Mouse (Mus musculus) midbrain, embryonic 11.5 days (tissue): Measurements from ENCODE around the gene Gm42688. TPM values are rescaled to one million over a fixed set of nuclear protein-coding genes. Genes with fewer than 3 reads are reported as not detected.

Experiments
- ATAC-seq: fragments of 200-750 bp; cut with Nextera tagmentation; 2 replicates; pipeline ENCODE4 v1.8.0; 2017; ENCODE audit warnings: moderate TSS enrichment, moderate library complexity; ENCODE audit not compliant: low FRiP score
- DNase-seq: peaks from one replicate; pipeline ENCODE4 v3.0.0; 2015; ENCODE audit warnings: low spot score; ENCODE audit errors: missing footprints
- H3K27ac ChIP-seq: fragments of 300-500 bp; sonication (generic); 2 replicates; pipeline ENCODE4 v1.5.1; 2014; ENCODE audit warnings: low read depth, low read length
- H3K27me3 ChIP-seq: fragments of 300-500 bp; sonication (generic); 2 replicates; pipeline ENCODE4 v1.6.1; 2014; ENCODE audit warnings: mild to moderate bottlenecking, low read length, moderate library complexity, mixed read lengths; ENCODE audit not compliant: control insufficient read depth, insufficient read depth
- H3K36me3 ChIP-seq: fragments of 300-500 bp; sonication (generic); 2 replicates; pipeline ENCODE4 v1.6.1; 2014; ENCODE audit warnings: mild to moderate bottlenecking, low read length, moderate library complexity, mixed read lengths; ENCODE audit not compliant: control insufficient read depth, insufficient read depth
- H3K4me1 ChIP-seq: fragments of 300-500 bp; sonication (generic); 2 replicates; pipeline ENCODE4 v1.6.1; 2014; ENCODE audit warnings: low read length; ENCODE audit not compliant: control insufficient read depth, insufficient read depth
- H3K4me2 ChIP-seq: fragments of 300-500 bp; sonication (generic); 2 replicates; pipeline ENCODE4 v1.6.1; 2014; ENCODE audit warnings: mild to moderate bottlenecking, moderate library complexity
- H3K4me3 ChIP-seq: fragments of 300-500 bp; sonication (generic); 2 replicates; pipeline ENCODE4 v1.5.1; 2014; ENCODE audit warnings: low read depth, low read length
- H3K9ac ChIP-seq: fragments of 300-500 bp; sonication (generic); 2 replicates; pipeline ENCODE4 v1.6.1; 2014; ENCODE audit warnings: low read length
- H3K9me3 ChIP-seq: fragments of 300-500 bp; sonication (generic); 2 replicates; pipeline ENCODE4 v1.6.1; 2016; ENCODE audit warnings: low read length; ENCODE audit not compliant: control insufficient read depth
- WGBS: fragments of 180-500 bp; shearing (Covaris S2); extraction: QIAGEN DNeasy Blood & Tissue Kit; methylation state at CpG from one replicate; pipeline ENCODE4 v1.1.7; 2014; 5-methylcytosine and 5-hydroxymethylcytosine counted together
- polyA plus RNA-seq: library from polyadenylated mRNA; unstranded; fragments of >200 nt; fragmentation: Nextera tagmentation; extraction: Ambion mirVana; gene quantifications from 2 replicates; pipeline ENCODE4 v1.2.1, GENCODE M21; 2014

Gene Gm42688
- polyA plus RNA-seq, 1 experiment from 2014 or later = 2.3 TPM

DNA sequence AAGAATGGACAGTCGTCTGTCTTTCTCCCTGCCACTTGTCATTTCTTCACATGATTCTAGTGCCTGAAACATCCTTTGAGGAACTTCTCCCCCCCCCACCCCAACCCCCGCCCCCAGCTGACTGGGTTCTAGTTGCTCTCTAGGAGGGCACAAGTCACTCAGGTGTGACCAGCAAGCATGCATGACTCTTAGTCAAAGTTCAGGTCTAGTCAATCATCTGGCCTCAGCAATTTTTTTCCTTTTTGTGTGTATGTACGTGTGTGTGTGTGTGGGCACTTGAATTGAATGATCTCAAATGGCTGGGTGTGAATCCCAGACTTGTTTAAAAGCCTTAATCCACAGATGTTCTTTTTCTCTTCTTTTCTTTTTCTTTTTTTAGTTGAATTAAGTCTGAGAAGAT is 32.8 kb downstream of the Gm42688 start:
- ATAC-seq (no peak), DNase-seq (no peak)
- Histone ChIP-seq H3K9ac (no peak overlapping the region), H3K36me3 (no peaks in the 10 kb centered on the region), H3K4me3 (no peak overlapping the region), H3K9me3 (no peaks in the 10 kb centered on the region), H3K27me3 (peaks cover 7% of the 10 kb centered on the region), H3K4me2 (no peak overlapping the region), H3K27ac (no peak overlapping the region), H3K4me1 (peaks cover 32% of the 10 kb centered on the region)
- WGBS = 60% methylated on average over 3 of the region's 3 CpGs

DNA sequence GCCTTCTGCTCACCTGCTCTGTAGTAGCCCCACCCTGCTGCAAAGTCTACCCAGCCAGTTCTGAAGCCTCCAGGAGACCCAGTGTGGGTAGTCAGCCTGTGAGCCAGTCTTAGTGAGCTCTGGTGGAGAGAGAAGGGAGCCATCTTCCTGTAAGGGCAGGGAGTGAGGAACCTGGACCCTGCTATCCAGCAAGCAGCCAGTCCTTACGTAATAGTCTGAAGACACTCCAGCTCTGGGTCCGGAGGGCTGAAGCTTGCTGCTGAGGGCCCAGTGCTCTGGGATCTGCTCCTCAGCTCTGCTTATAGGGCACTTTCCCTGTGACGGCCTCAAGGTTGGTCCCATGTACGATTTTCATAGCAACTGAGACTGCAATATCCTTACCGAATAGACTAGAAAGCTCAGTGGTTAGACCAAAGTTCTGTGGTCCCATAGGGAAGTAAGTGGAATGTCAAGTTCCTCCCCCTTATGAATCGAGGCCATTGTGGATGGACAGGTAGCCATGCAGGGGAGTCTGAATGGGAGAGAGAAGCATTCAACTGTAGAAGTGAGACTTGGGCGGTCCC is 33.6 kb downstream of the Gm42688 start, which contains the start of gene Rtkn:
Gene Rtkn, plus strand, starts transcription at position 513 of the 563 bp plus-strand sequence.
- peaks cover 7% of the 10 kb centered on the region for H3K27me3 ChIP-seq
- H3K4me3 ChIP-seq = peak within 1 kb of the TSS; percentile 26
- ATAC-seq (no peak), DNase-seq (no peak)
- H3K27ac ChIP-seq = peak within 1 kb of the TSS; percentile 99; the same call in 1 of the 2 replicates
- peak within 1 kb of the TSS; percentile 86 for H3K4me2 ChIP-seq
- no peaks in the 10 kb centered on the region for H3K36me3 ChIP-seq
- no peaks in the 10 kb centered on the region for H3K9me3 ChIP-seq
- H3K4me1 ChIP-seq = peaks cover 36% of the 10 kb centered on the region
- H3K9ac ChIP-seq = peak within 1 kb of the TSS; percentile 97
- WGBS = 53% methylated on average over 7 of the region's 7 CpGs

- no peak for ATAC-seq
- DNase-seq = peak; percentile 89
- Histone ChIP-seq H3K9ac (peak overlapping the region; percentile 97), H3K4me2 (peak overlapping the region; percentile 86), H3K27me3 (peaks cover 7% of the 10 kb centered on the region), H3K9me3 (no peaks in the 10 kb centered on the region), H3K27ac (no peak overlapping the region), H3K4me3 (peak overlapping the region; percentile 26), H3K36me3 (no peaks in the 10 kb centered on the region), H3K4me1 (peaks cover 36% of the 10 kb centered on the region)
- WGBS = 2% methylated on average over 37 of the region's 37 CpGs
Observed at GRCm38 (mm10) chr6:83135571-83136161, 34.2 kb downstream of the Gm42688 start.

- 7% methylated on average over 5 of the region's 5 CpGs for WGBS
Observed at GRCm38 (mm10) chr6:83136291-83136880, 35.0 kb downstream of the Gm42688 start.

GRCm38 (mm10) chr6:83136881-83137575 is 35.6 kb downstream of the Gm42688 start:
- no peaks in the 10 kb centered on the region for H3K36me3 ChIP-seq
- no peaks in the 10 kb centered on the region for H3K9me3 ChIP-seq
- H3K4me3 ChIP-seq = peak overlapping the region; percentile 51
- under 1% methylated on average over 25 of the region's 26 CpGs for WGBS
- ATAC-seq = peak; percentile 82
- H3K4me2 ChIP-seq = peak overlapping the region; percentile 86
- H3K27ac ChIP-seq = peak overlapping the region; percentile 99
- peaks cover 7% of the 10 kb centered on the region for H3K27me3 ChIP-seq
- DNase-seq = peak; percentile 98
- peaks cover 41% of the 10 kb centered on the region for H3K4me1 ChIP-seq
- H3K9ac ChIP-seq = peak overlapping the region; percentile 97

More at GRCm38 (mm10) chr6:83136291-83136880, 35.0 kb downstream of the Gm42688 start:
- H3K36me3 ChIP-seq = no peaks in the 10 kb centered on the region
- H3K27ac ChIP-seq = peak overlapping the region; percentile 99
- H3K4me3 ChIP-seq = peak overlapping the region; percentile 51
- DNase-seq (peak; percentile 91), ATAC-seq (peak; percentile 6)
- H3K4me1 ChIP-seq = peaks cover 36% of the 10 kb centered on the region
- H3K27me3 ChIP-seq = peaks cover 7% of the 10 kb centered on the region
- peak overlapping the region; percentile 86 for H3K4me2 ChIP-seq
- no peaks in the 10 kb centered on the region for H3K9me3 ChIP-seq
- peak overlapping the region; percentile 97 for H3K9ac ChIP-seq

- DNase-seq (peak; percentile 99), ATAC-seq (peak; percentile 78)
- WGBS = under 1% methylated on average over 12 of the region's 12 CpGs
- H3K9ac ChIP-seq = peak overlapping the region; percentile 97
- peak overlapping the region; percentile 51 for H3K4me3 ChIP-seq
- peak overlapping the region; percentile 86 for H3K4me2 ChIP-seq
- H3K36me3 ChIP-seq = no peaks in the 10 kb centered on the region
- no peaks in the 10 kb centered on the region for H3K9me3 ChIP-seq
- H3K27ac ChIP-seq = peak overlapping the region; percentile 99
- H3K4me1 ChIP-seq = peaks cover 46% of the 10 kb centered on the region
- peaks cover 7% of the 10 kb centered on the region for H3K27me3 ChIP-seq
Observed at GRCm38 (mm10) chr6:83137576-83137950, 36.1 kb downstream of the Gm42688 start.

DNA sequence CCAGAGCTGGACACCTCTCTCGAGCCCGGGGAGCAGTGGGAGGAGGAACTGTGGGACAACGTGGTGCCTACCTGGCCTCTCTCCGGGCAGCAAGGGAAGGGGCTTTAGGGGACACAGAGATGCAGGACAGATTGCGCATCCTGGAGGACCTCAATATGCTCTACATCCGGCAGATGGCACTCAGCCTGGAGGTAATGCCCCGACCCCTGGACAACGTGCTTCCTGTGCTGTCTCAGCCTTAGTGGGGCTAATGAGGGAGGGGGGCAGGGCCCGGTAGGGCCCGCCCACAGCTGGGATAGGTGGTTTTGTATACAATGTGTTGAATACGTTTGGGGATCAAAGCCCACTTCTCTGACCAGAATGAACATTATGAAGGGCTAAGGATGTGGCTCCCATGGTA is 36.6 kb downstream of the Gm42688 start:
- H3K4me1 ChIP-seq = peaks cover 46% of the 10 kb centered on the region
- under 1% methylated on average over 11 of the region's 11 CpGs for WGBS

DNA sequence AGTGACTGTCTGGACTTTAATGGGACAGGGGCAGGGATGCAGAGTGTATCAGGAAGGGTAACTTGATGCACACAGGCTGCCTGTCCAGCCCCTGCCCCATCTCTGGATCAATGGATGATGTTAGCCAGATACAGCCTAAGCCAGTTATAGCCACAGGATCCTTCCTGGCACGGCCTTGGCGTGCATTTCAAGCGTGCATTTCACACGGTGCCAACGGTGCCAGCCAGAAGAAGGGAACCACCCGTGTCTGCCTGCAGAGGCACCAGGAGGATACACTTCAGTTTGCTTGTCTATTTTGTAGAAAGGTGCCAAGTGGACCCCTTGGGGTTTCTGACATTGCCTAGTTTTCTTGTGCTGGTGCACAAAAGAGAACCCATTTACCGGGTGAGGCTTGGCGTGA is 38.6 kb downstream of the Gm42688 start:
- 93% methylated on average over 8 of the region's 8 CpGs for whole genome bisulfite sequencing
- peaks cover 7% of the 10 kb centered on the region for H3K27me3 ChIP-seq
- H3K27ac ChIP-seq = no peak overlapping the region
- DNase-seq (no peak), ATAC-seq (no peak)
- no peak overlapping the region for H3K4me2 ChIP-seq
- no peaks in the 10 kb centered on the region for H3K36me3 ChIP-seq
- H3K9me3 ChIP-seq = no peaks in the 10 kb centered on the region
- H3K4me3 ChIP-seq = no peak overlapping the region
- H3K4me1 ChIP-seq = peaks cover 46% of the 10 kb centered on the region
- no peak overlapping the region for H3K9ac ChIP-seq

More for the DNA sequence above, 36.6 kb downstream of the Gm42688 start:
- H3K9ac ChIP-seq = peak overlapping the region; percentile 97
- H3K9me3 ChIP-seq = no peaks in the 10 kb centered on the region
- peak overlapping the region; percentile 99 for H3K27ac ChIP-seq
- H3K4me3 ChIP-seq = peak overlapping the region; percentile 51
- peak; percentile 54 for ATAC-seq
- H3K36me3 ChIP-seq = no peaks in the 10 kb centered on the region
- peak overlapping the region; percentile 86 for H3K4me2 ChIP-seq
- no peak for DNase-seq
- peaks cover 7% of the 10 kb centered on the region for H3K27me3 ChIP-seq
